Mouse (Mus musculus) A20 (cell line): Measurements from ENCODE around the gene Thnsl2.

Experiments used
- DNase-seq: peaks from one replicate; pipeline ENCODE4 v3.0.0-alpha.2; 2011; ENCODE audit warnings: low read depth, low spot score

The Thnsl2 gene

GRCm38 (mm10) chr6:71143894-71144455 lies at the start of gene Thnsl2:
Gene Thnsl2, minus strand, starts transcription at chr6:71144439.
- no peak for DNase-seq

GRCm38 (mm10) chr6:71193151-71193740 lies 49.0 kb upstream of the Thnsl2 start:
- DNase-seq = no peak

- no peak for DNase-seq
Measured at GRCm38 (mm10) chr6:71190501-71190900, 46.3 kb upstream of the Thnsl2 start.

- DNase-seq = no peak
Measured at GRCm38 (mm10) chr6:71189578-71189977, 45.3 kb upstream of the Thnsl2 start.

GRCm38 (mm10) chr6:71184941-71185604 lies 40.8 kb upstream of the Thnsl2 start:
- DNase-seq = no peak

GRCm38 (mm10) chr6:71180596-71180995 lies 36.4 kb upstream of the Thnsl2 start:
- DNase-seq = no peak

GRCm38 (mm10) chr6:71172812-71173580 lies 28.8 kb upstream of the Thnsl2 start:
- no peak for DNase-seq

GRCm38 (mm10) chr6:71166551-71167169 lies 22.4 kb upstream of the Thnsl2 start:
- peak; percentile 50 for DNase-seq

- no peak for DNase-seq
Measured at GRCm38 (mm10) chr6:71164394-71164793, 20.2 kb upstream of the Thnsl2 start.

GRCm38 (mm10) chr6:71162269-71162668 lies 18.0 kb upstream of the Thnsl2 start:
- DNase-seq = no peak

GRCm38 (mm10) chr6:71161290-71161689 lies 17.1 kb upstream of the Thnsl2 start:
- DNase-seq = no peak

- peak; percentile 30 for DNase-seq
Measured at GRCm38 (mm10) chr6:71156674-71157326, 12.6 kb upstream of the Thnsl2 start.

GRCm38 (mm10) chr6:71154861-71155260 lies 10.6 kb upstream of the Thnsl2 start:
- DNase-seq = no peak

- no peak for DNase-seq
Measured at GRCm38 (mm10) chr6:71153486-71153885, 9.2 kb upstream of the Thnsl2 start.

GRCm38 (mm10) chr6:71151098-71151497 lies 6.9 kb upstream of the Thnsl2 start:
- no peak for DNase-seq

- peak; percentile 31 for DNase-seq
Measured at GRCm38 (mm10) chr6:71149534-71149933, 5.3 kb upstream of the Thnsl2 start.

GRCm38 (mm10) chr6:71148336-71148735 lies 4.1 kb upstream of the Thnsl2 start:
- DNase-seq = no peak

GRCm38 (mm10) chr6:71145288-71145989 lies 1.2 kb upstream of the Thnsl2 start:
- DNase-seq = no peak

GRCm38 (mm10) chr6:71143154-71143893 lies 915 bp downstream of the Thnsl2 start:
- DNase-seq = no peak

GRCm38 (mm10) chr6:71135031-71135430 lies 9.2 kb downstream of the Thnsl2 start:
- no peak for DNase-seq
